Mouse (Mus musculus): ENCODE results near the gene Fam102b.

GRCm38 (mm10) chr3:109034411-109034810, 7.0 kb upstream of the Fam102b start:
- no peak for TF ChIP-seq POLR2A (IDR thresholded peaks at IDR 0.05; ENCODE audit: borderline replicate concordance, control insufficient read depth, low read depth, low read length)
- no peak for TF ChIP-seq CTCF (IDR thresholded peaks at IDR 0.05; ENCODE audit: control insufficient read depth, insufficient read depth, low read length)
